Mouse (Mus musculus) ES-Bruce4 (cell line): ENCODE data around the gene C5ar2.

Source experiments
- CTCF ChIP-seq: IDR thresholded peaks from one replicate; pipeline ENCODE4 v1.8.1; 2011; ENCODE audit warnings: low read depth, low read length
- EP300 ChIP-seq: IDR thresholded peaks from 2 replicates; pipeline ENCODE4 v1.6.1; 2011; ENCODE audit warnings: low read depth, low read length; ENCODE audit not compliant: insufficient read depth

- TF ChIP-seq EP300 (no peak), CTCF (no peak)
Measured at GRCm38 (mm10) chr7:16242198-16242597, 1.8 kb downstream of the C5ar2 start.
